In the genomic region with DNA sequence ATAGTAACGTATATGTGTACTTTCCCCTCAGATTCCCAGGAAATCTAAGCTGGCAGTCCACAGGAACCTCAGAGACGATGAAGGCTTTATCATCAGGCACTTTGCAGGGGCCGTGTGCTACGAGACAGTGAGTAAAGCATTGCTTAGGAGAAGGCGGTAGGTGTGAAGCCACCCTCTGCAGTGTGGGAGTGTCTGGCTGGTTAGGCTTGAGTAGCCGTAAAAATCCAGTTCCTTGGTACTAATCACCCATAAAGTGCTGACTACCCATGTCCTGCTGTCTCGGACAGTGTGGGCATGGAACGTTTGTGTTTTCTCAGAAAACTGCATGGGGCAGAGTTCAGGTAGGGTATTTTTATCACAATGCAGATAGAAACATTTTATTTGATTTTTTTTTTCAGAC, we compare ENCODE assay signal across 22 mouse cellular contexts.
A peak's percentile ranks its signal among the peaks of the same experiment; 100 is the strongest.
DNase-seq lines count a peak whose midpoint lies in the region; ATAC-seq lines count a peak whose summit lies in the region.
"Had no signal": no experiment of that assay in that cellular context is flagged by ENCODE, and none has a peak within 500 bp of the region (broad histone marks: within the 10 kb centered on the region; RNA-seq: fewer than 3 reads in every experiment).

No protein-coding gene starts in this region.

- H3K4me1 ChIP-seq in kidney, embryonic 16.5 days (ENCODE audit: insufficient read depth, low read length), result no peaks in the 10 kb centered on the region
- H3K4me1 ChIP-seq: embryonic facial prominence, embryonic 15.5 days; heart, embryonic 15.5 days; intestine, embryonic 15.5 days had no signal

- H3K36me3 ChIP-seq in kidney, embryonic 16.5 days (ENCODE audit: insufficient read depth, low read length), result peaks cover 23% of the 10 kb centered on the region; the same call in 1 of the 2 replicates
- H3K36me3 ChIP-seq: liver, embryonic 13.5 days; midbrain, embryonic 12.5 days had no signal

- 24% methylated on average over 8 of the region's 8 CpGs for WGBS in kidney, embryonic 16.5 days

- no peaks in the 10 kb centered on the region for H3K27me3 ChIP-seq in kidney, embryonic 16.5 days (ENCODE audit: insufficient read depth, low read length)
- H3K27me3 ChIP-seq: embryonic facial prominence, embryonic 15.5 days; heart, embryonic 15.5 days; intestine, embryonic 15.5 days; liver, embryonic 13.5 days; midbrain, embryonic 12.5 days had no signal

- ATAC-seq in kidney, embryonic 16.5 days (ENCODE audit: low FRiP score, low TSS enrichment), result peak; percentile 92
- no peak for ATAC-seq in inflammation-experienced regulatory T-cells, adult 6 months
- ATAC-seq: forebrain, postnatal 0 days; intestine, embryonic 15.5 days had no signal

- no peak overlapping the region for H3K27ac ChIP-seq in kidney, embryonic 16.5 days (ENCODE audit: low read length)
- H3K27ac ChIP-seq: embryonic facial prominence, embryonic 15.5 days; heart, embryonic 15.5 days; hindbrain, embryonic 14.5 days; intestine, embryonic 15.5 days; liver, embryonic 13.5 days; midbrain, embryonic 12.5 days had no signal

- H3K9ac ChIP-seq in kidney, embryonic 16.5 days (replicated peaks; ENCODE audit: low read length), result no peak overlapping the region
- H3K9ac ChIP-seq: embryonic facial prominence, embryonic 15.5 days; forebrain, postnatal 0 days; heart, embryonic 15.5 days; hindbrain, embryonic 14.5 days; intestine, embryonic 15.5 days; liver, embryonic 13.5 days; midbrain, embryonic 12.5 days had no signal

- peak; percentile 9 to 17 for DNase-seq in frontal cortex, postnatal 36 days (ENCODE audit: low spot score in 2 of 2)
- DNase-seq in frontal cortex, postnatal 10 days (ENCODE audit: low spot score in 2 of 2), result no peak
- peak; percentile 46 for DNase-seq in kidney, adult 18-20 months
- peak; percentile 35 to 62 for DNase-seq in kidney, postnatal 4 days
- no peak for DNase-seq in cerebellum, postnatal 10 days
- no peak for DNase-seq in retina, postnatal 1 day
- DNase-seq: adrenal gland, postnatal 25 days; cerebellum, adult 9-10 months; forebrain, postnatal 0 days; heart, postnatal 36 days; layer of hippocampus, adult 9-11 months; liver, embryonic 13.5 days; lung, adult 2 months; lung, postnatal 14 days; thymus, adult 2 months had no signal

- no peaks in the 10 kb centered on the region for H3K9me3 ChIP-seq in kidney, embryonic 16.5 days (ENCODE audit: low read length)
- H3K9me3 ChIP-seq: embryonic facial prominence, embryonic 15.5 days; heart, embryonic 15.5 days; intestine, embryonic 15.5 days; liver, embryonic 13.5 days; midbrain, embryonic 12.5 days had no signal

- H3K4me2 ChIP-seq in kidney, embryonic 16.5 days (replicated peaks; ENCODE audit: low read depth, low read length), result no peak overlapping the region
- H3K4me2 ChIP-seq: embryonic facial prominence, embryonic 15.5 days; heart, embryonic 15.5 days; hindbrain, embryonic 14.5 days; intestine, embryonic 15.5 days; liver, embryonic 13.5 days; midbrain, embryonic 12.5 days had no signal

- no peak overlapping the region for H3K4me3 ChIP-seq in kidney, embryonic 16.5 days (ENCODE audit: low read length)
- H3K4me3 ChIP-seq: embryonic facial prominence, embryonic 15.5 days; heart, embryonic 15.5 days; intestine, embryonic 15.5 days; liver, embryonic 13.5 days; midbrain, embryonic 12.5 days had no signal

Comparison
In these comparisons a context has a peak if more than half of its experiments do, and no peak if none do; other contexts are left out.
1. DNase-seq: peak in frontal cortex, postnatal 36 days (2 of 2), kidney, adult 18-20 months (single experiment) and kidney, postnatal 4 days (2 of 2); none in frontal cortex, postnatal 10 days (0 of 2), cerebellum, postnatal 10 days (0 of 2) and retina, postnatal 1 day (single experiment).